Mouse (Mus musculus) telencephalon, adult 2 months (tissue): ENCODE results near the gene Herc4.

Source experiments
- DNase-seq: peaks from one replicate; pipeline ENCODE4 v3.0.0-alpha.2; 2011; ENCODE audit warnings: low read depth, low spot score

Gene Herc4

DNA sequence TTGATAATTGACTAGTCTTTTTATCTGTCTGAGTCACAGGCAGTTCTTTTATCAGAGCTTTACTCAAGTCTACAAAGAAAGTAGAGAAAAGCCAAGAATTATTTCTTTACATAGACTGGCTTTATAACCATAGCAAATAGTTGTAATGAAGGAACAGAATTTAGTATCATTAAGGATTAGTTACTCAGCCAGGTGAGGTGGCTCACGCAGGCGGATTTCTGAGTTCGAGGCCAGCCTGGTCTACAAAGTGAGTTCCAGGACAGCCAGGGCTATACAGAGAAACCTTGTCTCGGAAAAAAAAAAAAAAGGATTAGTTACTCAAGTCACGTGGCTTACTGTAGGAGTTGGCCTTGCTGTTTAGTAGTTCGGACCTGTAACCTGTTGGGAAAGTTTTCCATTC lies 4.8 kb downstream of the Herc4 start:
- no peak for DNase-seq

DNA sequence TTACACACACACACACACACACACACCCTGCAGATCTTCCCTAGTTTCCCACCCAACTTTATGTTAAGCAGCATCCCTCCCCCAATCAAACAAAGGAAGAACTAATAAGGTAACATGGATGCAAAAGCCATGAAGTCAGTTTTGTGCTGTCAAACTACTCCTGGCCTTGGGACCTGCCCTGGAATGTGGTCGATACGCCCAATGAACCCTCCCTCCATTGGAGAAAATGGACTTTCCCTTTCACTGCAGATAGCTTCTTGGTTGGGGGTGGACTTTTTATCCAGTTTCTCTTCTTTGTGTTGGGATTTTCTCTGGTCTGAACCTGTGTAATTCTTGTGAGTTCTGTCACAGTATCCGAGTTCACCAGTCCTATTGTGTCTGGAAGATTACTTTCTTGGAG lies 15.1 kb downstream of the Herc4 start:
- no peak for DNase-seq

DNA sequence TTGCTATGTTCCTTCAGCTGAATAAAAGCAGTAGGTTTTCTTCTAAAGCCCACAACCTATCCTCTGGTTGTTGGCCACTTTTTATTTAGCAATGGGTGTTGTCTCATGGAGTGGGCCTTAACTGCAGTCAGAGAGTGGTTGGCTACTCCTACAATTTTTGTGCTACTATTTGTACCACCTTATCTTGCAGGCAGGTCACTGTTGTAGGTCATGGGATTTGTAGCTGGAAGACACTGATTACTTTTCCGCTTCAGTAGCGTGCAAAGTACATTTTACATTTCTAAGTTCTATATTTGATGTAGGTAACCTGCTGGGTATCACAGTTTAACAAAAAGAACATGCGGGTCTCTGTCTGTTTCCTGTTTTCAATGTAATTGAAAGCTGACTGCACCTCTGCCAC lies 15.7 kb downstream of the Herc4 start:
- DNase-seq, result no peak

DNA sequence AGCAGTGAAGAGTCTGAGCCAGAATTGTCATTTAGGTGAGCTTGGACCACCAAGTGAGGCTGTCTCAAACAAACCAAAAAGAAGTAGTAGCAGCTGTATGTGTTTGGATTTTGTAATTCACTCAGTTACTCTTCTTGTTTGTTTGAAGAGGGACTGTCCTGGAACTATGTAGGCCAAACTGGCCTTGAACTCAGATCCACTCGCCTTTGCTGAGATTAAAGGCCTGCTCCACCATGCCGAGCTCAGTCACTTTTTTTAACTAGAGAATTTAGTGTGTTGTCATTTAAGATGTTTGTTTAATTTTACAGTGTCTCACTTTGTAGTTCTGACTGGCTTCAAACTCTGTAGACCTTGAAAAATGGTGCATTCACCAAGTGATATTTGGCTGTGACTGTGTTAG lies 24.3 kb downstream of the Herc4 start:
- no peak for DNase-seq

- no peak for DNase-seq
These were observed 28.8 kb downstream of the Herc4 start for GRCm38 (mm10) chr10:63272401-63272800.

- no peak for DNase-seq
These were observed 29.3 kb downstream of the Herc4 start for GRCm38 (mm10) chr10:63272868-63273267.

- DNase-seq, result no peak
These were observed 33.4 kb downstream of the Herc4 start for GRCm38 (mm10) chr10:63277010-63277409.

- DNase-seq, result no peak
These were observed 36.2 kb downstream of the Herc4 start for GRCm38 (mm10) chr10:63279851-63280250.

DNA sequence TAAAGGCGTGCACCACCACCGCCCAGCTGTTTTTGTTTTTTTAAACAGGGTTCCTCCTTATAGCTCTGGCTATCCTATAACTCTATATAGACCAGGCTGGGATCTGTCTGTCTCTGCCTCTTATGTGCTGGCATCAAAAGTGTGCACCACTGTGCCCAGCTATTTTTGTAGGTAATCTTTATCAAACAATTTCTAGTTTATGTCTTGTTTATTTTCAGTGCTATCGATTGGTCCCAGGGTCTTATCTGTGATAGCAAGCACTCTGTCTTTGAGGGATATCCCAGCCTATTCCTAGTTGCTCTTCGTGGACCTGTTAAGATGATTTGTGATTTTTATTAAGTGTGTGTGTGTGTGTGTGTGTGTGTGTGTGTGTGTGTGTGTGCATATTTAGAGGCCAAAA lies 38.8 kb downstream of the Herc4 start:
- DNase-seq, result no peak

GRCm38 (mm10) chr10:63282846-63283245 lies 39.2 kb downstream of the Herc4 start:
- DNase-seq, result no peak

- DNase-seq, result no peak
These were observed 58.7 kb downstream of the Herc4 start for GRCm38 (mm10) chr10:63302356-63302755.

- peak; percentile 51 for DNase-seq
These were observed 65.2 kb downstream of the Herc4 start for GRCm38 (mm10) chr10:63308582-63309366.

DNA sequence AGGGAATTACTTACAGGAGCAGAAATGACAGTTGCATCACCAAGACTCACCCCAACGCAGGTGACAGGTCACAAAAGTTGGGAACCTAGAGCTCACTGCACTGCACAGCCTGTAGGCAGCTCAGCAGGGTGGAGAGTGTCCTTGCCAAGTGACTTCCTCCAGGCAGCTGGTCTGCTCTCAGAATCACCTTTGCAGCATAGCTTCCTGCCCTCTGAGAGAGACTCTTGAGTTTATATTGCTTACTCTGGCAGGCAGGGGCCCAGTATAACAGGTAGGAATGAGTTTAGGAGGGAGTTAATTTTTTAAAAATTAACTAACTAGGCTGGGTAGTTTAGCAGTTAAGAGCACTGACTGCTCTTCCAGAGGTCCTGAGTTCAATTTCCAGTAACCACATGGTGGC lies 70.1 kb downstream of the Herc4 start:
- no peak for DNase-seq

DNA sequence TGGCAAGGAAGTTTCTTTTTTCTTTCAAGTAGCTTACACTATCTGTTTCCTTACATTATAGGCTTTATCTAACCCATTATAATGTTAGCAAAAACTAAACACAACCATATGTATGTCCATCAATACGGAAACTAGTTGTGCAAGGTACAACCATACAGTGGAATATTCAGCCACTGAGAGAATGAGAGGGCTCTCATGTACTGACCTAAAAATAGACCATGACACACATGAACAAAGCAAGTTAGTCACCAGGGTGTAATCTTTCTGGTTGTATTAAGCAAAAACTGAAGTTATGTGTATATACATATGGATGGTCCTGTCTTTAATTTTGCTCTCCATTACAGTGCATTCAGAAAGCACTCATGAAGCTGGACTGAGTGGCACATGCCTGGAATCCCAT lies 83.5 kb downstream of the Herc4 start:
- no peak for DNase-seq

DNA sequence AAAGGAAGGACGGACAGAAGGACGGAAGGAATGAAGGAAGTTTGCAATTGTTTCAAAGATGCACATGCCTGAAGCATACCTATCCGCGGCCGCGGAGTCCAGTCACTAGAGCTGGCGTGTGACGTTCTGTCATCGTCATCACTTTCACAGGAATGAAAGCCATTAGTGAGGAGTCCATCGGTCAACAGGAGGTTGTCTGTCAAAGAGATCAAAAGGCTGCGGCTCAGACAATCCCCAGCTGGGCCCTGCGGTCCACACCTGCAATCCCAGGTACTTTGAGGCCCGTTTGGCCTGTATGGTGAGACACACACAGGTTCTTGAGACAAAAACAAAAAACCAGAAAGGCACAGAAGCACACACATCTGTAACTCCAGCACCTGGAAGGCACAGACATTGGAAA lies 93.3 kb downstream of the Herc4 start:
- no peak for DNase-seq

DNA sequence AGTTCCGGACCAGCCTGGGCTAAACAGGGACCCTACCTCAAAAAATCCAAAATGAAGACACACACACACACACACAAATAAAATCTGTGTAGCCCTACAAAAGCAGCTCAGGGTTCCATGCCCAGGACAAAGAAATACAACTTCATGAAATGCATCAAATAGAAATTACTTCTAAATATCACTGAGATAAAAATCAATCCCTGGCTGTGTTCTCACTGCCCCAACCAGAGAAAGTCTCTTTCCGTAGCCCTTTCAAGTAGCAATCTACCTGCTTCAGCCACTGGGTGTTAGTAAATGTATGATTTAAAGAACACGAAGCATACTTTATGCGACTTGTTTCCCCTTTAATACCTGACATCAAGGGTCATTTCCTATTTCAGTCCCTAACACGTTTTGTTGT lies 93.7 kb downstream of the Herc4 start:
- no peak for DNase-seq

- no peak for DNase-seq
These were observed 94.6 kb downstream of the Herc4 start for GRCm38 (mm10) chr10:63337951-63338836.

GRCm38 (mm10) chr10:63338914-63339643 lies 95.5 kb downstream of the Herc4 start:
- peak; percentile 46 for DNase-seq

- DNase-seq, result no peak
These were observed 97.7 kb downstream of the Herc4 start for GRCm38 (mm10) chr10:63341351-63341750.

DNA sequence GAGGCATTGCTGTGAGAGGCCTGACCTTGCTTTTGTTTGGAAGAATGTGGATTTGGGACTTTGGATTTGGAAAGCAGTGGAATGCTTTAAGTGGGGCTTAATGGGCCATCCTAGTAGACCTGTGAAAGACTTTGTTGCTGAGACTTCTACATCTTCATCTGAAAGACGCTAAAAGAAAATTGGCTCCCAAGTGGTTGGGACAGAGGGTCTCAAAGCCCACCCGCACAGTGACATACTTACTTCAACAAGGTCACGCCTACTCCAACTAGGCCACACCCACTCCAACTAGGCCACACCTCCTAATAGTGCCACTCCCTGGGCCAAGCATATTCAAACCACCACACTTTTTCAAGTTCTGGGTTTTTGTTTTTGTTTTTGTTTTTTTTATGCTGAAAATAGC lies 101.1 kb downstream of the Herc4 start:
- no peak for DNase-seq

GRCm38 (mm10) chr10:63348291-63348690 lies 104.7 kb downstream of the Herc4 start:
- no peak for DNase-seq

GRCm38 (mm10) chr10:63350666-63351065 lies 107.1 kb downstream of the Herc4 start:
- no peak for DNase-seq
